Mouse (Mus musculus) regulatory T cell (primary cell): ENCODE data around the gene Oxct1.

Source experiments
- in situ Hi-C: fragments of 300-600 bp; cut with MboI, MseI; formaldehyde crosslinking; loops from one replicate; pipeline ENCODE4 v1.15.1; 2025; ENCODE audit warnings: high pct_unique_total_duplicates

The Oxct1 gene

DNA sequence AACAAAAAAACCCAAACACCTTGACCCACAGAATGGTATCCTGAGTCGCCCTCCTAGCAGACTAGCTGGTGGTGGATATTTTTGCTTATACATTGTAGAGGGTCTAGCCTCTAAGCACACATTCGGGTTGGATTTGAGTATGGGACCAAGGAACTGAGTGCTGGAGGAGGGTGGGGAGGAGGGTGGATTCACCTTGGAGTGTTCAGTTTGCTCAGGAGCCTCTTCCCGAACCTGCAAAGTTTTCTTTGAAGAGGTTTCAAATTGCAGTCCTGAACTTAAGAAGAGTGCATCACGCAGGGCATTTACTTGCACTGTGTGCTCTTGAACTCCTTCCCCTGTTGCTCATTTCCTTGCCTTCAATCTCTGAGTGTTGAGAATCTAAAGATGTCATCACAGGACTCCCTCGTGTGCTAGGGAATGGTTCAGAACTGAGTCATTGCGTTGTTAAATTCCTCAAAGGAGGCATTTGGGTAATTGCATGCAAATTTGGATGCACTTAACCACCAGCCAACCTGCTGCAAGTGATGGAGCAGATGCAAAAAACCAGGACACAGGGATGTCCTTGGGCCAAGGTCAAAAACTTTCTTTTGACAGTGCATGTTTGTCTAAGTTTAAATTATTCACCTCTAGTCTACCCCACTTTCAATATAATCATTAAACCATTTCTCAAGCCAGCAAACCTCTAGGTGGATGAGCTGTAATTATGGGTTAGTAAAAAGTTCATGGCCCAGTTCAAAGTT is 1.7 kb downstream of the Oxct1 start:
- in situ Hi-C loops, result no loop called here

DNA sequence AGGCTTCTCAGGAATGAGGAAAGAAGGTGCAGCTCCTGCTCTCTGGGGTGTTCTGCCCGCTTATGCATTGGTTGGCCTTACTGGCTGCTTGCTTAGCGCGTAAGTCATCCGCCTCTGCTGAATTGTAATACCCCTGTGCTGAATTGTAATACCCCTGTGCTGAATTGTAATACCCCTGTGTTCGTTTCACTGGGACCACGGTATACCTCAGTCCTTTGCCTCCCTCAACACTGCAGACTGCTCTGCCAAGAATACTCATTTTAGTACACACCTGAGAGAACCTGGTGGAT is 2.2 kb downstream of the Oxct1 start:
- in situ Hi-C loops, result no loop called here

DNA sequence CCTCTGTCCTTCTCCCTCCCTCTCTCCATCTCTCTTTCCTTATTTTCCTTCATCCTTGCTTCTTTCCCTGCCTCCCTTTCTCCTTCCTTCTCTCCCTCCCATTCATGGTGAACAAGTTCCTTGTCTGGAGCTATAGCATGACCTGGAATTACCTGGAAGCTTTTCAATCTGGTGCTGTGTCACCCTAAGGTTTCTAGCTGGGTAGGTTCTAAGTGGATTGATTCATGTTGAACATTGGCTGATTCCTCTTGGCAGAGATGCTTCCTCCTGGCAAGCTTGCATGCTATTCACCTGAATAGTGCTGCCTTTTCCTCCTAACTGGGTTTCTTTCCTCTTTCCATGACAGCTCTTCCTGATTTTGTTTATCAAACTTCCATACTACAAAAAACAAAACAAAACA is 2.8 kb downstream of the Oxct1 start:
- in situ Hi-C loops, result no loop called here

DNA sequence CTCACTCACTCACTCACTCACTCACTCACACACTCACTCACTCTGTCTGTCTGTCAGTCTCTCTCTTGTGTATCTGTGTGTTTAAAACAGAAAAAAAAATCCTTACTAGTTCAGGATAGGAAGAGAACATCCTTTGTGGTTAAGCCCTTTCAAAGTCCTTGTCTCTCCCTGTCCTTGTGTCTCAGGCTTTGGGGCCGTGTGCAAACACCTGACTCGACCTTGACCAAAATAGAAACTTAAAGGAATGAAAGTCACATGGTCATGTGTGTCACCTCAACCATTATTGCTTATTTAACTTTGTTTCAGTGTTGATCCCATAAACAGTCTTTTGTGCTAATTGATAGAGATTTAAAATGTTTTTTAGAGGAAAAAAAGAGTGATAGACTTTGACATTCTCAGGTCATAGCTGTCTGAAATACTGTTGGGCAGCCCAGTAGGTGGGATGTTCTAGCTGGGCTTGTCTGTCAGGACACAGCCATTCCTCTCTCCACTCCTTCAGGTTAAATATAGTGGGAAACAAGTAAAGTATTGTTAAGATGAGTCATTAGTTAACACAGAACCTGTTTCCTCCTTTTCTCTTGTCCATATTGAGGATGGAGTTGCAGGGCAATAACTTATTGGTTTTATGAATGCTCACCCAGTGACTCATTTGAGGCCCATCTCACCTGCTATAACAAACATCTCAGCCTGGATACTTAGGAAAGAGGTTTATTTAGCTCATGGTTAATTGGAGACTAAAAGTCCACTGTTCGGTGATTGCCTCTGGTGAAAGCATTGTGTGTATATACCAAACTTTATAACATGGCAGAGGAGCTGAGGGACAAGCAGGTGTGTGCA is 7.2 kb downstream of the Oxct1 start:
- in situ Hi-C loops, result no loop called here

DNA sequence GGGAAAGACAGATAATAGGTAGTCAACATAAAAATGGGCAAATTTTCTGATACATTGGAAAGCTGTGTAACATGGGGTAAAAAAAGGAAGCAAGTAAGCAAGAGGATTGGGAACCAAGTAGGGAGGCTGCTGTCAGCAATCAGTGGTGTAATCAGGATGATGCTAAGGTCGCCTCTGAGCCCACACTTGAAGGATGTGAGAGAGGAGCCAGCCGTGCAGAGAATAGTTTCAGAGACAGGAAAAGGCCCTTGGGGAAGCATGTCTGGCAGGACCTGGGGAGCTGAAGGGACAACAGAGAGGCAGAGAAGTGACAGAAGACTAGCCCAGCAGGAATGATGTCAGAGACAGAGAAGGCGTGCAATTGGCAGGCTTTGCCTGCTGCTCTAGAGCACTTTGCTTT is 16.2 kb downstream of the Oxct1 start:
- in situ Hi-C loops, result no loop called here

DNA sequence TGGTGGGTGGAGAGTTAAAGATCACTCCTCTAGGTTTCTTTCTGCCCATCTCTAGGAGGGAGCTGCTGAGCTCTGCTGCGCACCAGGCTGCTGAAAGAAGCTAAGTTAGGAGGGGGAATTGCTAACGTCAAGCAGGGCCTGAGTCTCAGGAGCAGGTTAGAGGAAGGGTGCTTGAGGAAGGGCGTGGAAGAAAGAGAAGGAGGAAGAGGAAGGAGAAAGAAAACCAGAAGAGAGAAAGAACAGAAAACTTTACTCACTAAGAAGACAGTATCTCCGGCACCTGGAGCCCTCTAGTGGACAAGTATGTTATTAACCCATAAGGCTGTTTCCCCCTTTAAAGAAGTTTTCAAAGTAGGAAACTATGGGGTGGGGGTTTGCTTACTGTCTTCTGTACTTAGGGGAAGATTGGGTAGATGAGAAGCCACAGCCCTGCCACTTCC is 16.9 kb downstream of the Oxct1 start:
- in situ Hi-C loops, result no loop called here

DNA sequence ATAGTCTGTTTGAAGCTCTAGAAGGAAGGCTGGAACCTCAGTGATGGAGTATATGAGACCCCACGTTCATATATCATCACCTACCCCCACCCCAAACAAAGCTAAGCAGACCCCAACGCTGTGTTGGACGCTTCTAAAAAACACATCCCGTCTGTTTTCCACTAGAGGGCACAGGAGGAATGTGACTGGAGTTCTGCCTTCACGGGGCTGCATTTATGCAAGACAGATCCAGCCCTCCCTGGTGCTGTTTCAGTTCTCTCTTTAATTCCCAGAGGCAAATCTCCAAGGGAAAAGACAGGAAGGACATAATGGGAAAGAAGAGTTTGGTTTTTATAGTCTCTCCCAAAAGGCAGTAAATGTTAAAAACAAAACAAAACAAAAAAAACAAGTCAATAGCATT is 30.4 kb downstream of the Oxct1 start:
- in situ Hi-C loops, result no loop called here

DNA sequence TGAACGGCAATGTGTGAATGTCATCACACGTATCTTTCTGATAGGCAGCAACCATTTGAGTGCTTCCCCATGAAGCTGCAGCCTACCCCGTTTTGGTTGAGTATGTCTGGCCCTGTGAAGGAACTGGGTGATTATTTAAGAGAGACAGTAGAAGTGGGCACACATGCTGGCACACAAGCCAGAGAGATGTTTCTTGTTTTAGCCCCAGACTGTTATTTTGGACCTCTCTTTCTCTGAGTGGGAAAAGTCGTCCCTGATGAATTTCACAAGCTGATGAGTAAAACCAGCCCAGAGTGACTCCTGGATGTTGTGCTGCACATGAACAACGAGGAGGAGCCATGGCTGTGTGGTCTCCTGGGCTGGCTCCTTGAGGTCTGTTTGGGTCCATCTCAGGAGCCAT is 37.4 kb downstream of the Oxct1 start:
- in situ Hi-C loops, result no loop called here

DNA sequence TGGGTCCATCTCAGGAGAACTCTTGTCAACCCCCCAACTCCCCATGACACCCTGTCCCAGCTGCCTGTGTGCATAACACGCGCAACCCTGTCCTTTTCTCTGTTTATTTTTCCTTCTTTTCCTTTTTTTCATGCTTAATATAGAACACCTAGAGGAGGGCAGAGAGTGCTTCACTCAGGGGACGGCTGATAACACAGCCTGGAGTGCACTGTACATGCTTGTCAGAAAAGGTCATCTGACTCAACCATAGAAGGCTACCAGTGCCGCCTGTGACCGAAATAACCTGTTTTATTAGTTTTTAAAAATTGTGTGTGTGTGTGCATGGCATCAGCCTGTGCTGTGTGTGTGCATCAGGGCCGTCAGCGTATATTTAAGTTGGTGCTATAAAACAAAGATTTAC is 37.8 kb downstream of the Oxct1 start:
- in situ Hi-C loops, result no loop called here

DNA sequence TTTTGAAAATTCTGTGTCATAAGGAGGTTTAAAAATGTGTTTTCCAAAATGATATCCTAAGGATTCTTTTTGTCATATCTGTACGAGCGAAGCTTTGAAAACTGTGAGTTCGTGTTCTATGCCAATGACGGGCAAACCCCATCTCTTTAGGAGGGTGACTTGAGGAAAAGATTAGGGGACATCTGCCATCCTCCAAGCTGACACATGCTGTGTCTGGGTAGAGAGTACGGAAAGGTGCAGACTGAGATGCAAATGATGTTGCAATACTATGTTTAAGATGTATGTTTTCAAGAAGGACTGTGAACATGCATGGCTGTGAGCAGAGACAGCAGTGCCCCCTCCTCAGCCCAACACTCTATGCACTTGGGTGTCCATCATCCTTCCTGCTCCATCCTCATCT is 38.5 kb downstream of the Oxct1 start:
- in situ Hi-C loops, result loop anchor here (5.0 kb wide), 1 partner anchor 878 kb away; no protein-coding TSS in a partner anchor

DNA sequence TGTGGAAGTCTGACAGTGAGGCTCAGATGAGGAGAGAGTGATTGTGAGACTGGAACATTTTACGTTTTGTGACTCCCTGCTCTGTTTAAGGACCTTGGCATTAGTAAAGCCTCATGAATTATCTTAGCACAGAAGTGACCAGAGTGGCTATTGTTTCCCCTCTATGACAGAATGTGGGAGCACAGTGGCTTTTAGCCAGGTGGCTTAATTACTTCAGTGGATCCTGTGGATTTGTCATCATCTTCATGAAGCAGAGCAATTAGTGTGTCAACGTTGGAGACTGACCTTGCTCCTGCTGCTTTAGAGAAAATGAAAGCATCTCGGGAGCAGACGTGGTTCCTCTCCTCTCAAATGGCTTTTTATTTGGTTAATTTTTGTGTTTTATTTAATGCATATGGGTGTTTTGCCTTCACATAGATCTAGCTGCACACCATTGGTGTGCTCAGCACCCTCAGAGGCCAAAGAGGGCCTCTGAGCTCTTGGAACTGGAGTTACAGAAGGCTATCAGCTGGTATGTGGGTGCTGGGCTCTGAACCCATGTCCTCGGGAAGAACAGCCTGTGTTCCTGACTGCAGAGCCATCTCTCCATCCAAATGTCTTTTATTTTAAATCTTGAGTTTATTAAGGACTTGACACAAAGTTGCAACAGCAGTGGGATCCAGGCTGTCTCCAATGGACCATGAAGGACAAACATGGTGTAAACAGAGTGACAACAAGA is 41.2 kb downstream of the Oxct1 start:
- in situ Hi-C loops, result loop anchor here (5.0 kb wide), 1 partner anchor 875 kb away; no protein-coding TSS in a partner anchor

DNA sequence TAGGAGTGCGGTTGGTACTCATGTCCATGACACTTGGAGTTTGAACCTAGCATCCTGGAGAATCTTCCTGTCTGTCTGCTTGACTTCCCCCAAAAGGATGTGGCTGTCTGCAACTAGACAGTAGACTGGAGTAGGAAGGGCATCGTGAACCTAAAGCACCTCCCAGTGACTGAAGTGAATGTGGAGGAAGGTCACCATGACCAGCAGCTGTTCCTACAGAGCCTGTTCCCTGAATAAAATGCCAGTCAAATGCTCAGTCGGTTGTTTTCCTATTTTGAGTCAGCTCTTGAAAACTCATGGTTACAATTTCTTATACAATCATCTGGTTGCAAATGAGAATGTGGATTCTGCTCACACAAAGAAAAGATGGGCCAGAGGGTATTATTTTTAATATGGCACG is 51.8 kb downstream of the Oxct1 start:
- in situ Hi-C loops, result no loop called here

DNA sequence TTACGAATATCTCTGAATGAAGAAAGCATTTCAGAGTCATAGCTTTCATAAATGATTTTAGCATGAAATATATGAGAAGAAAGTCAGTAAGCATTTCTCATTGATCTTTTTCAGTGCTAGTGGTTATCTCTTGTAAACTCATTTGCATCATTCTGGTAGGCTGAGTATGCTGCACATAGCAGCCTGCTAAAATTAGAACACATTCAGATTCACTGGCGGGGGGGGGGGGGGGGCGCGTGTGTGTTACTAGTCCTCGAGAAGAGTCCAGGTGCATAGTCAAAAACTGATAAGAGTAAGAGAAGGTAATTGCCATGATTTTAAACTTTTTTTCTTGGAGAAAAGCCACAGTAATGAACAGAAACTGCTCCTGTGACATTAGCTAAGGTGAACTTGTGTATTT is 52.6 kb downstream of the Oxct1 start:
- in situ Hi-C loops, result no loop called here

DNA sequence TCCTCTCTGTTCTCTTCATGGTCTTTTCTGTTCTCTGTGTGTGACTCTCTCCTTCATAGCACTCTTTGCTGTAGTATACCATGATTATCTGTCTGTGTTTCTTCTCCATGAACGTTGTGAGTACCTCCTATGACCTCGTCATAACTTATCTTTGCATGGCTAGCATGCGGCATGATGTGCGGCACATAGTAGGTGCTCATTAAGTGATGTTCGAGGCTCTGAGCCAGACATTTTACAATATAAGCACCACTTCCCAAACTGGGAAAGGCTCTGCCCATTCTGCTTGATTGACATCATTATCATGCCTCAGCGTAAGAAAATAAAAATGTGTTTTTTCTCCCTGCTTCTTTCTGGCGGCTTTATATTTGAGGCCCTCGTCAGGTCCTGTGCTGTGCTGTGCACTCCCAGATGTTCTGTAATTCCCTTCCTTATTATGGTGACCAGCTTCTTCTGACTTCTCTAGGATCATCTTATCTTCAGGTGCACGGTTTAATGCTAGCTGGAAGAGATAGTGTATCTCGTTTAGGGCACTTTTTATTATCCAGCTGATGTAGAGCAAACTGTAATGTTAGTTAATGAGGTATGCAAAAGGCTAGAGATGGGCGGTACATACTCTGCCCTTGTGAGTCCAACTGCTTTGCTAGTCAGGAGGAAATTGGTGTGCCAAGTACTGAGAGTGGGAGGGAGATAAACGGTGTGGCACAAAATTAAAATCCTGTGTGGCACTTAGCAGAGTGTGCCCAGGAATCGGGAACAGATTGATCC is 53.4 kb downstream of the Oxct1 start:
- in situ Hi-C loops, result no loop called here

DNA sequence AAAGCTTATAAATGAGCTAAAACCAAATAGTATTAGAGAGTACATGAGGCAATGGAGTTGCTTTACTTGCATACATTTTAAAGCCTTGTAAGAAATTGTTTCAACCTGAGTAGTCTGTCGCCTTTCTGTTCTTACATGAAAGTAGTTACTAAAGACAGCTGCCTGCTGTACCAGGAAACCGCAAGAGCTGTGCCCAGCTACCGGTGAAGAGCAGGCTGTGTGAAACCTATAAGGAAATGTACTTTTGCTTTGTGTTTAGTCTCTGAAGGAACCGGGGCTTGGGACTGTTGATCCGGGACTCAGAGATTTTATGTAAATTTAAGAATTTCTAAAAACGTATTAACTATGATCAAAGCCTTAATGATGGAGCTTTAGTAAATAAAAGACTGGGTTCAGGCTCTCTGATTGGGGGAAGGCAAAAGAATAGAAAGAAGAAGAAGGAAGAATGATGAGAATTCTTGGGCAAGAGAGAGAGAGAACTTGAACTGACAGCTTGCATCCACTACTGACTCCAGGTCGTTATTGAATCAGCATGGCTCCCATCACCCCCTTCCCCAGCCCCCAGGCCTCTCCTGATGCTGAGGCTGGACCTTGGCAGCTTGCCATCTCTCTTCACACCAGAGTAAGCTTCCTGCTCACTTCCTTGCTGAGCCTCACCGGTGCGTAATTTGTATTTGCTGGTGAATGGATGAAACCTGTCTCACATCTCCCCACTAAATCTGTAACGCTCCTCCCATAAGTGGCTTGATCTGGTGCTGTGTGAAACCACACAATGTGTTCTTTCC is 59.6 kb downstream of the Oxct1 start:
- in situ Hi-C loops, result no loop called here

DNA sequence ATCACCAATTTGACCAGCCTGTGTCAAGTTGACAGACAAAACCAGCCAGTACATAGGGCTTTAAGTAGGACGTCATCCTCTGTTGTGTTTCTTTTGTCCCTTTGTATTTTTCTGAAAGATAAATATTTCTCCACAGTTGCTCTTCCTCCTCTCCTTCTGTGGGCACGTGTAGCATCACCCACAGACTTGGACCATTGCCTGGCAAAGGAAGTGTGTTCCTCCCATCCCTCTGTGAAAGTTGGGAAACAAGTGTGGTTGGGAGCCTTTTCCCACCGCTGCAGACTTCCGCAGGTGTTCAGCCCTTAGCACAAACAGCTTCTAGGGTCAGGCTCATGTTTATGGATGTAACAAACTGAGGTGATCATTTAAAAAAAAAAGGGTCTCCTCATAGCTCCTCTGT is 61.3 kb downstream of the Oxct1 start:
- in situ Hi-C loops, result no loop called here

DNA sequence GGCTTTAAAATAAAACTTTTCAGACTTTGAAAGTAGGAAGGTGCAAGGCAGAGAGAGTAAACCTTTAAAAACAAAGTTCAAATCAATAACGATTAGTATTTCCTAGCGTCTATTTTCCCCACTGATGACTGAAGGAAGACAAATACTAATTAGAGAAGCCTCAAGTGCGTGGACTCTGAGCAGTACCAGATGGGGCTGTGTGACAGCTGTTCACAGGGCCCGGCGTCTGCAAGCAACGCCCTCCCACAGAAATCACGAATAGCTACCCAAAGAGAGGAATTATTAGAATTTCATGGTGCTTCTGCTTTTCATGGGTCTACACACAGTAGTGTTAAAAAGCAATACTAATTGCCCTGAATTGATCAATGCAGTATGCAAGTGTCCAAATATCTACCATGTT is 61.7 kb downstream of the Oxct1 start:
- in situ Hi-C loops, result no loop called here

DNA sequence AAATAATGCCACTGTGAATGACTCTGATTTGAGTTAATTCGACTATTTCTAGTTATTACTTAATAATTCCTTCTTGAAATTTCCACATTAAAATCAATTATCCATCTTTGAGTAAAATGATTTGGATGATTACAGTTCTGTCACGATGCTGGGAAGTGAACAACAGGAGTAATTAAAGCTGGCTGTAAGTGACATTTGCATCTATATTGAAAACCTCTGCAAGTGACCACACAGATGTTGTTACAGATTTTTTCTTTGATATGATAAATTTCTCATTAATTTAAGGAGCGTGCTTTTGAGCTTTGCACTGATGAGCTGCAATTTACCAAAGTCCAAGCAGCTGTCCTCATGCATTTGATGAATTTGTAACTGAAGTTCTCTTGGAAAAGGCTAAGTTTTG is 64.4 kb downstream of the Oxct1 start:
- in situ Hi-C loops, result no loop called here

DNA sequence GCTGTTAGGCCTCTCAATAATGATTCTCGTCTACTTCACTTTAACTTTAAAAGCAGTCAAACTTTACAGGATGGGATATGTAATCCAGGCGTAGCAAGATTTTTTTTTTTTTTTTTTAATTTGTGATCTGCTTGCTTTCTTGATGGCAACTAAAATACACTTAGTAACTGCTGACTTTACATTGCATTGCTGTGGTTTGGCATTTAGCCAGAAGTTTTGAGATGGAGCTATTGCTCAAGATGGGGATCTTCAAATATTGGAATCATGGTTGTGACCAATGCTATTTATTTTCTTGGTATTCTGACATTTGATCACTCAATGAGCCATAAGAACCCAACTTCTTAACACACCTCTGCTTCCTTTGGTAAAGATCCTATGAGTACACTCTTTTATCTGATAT is 66.4 kb downstream of the Oxct1 start:
- in situ Hi-C loops, result no loop called here

DNA sequence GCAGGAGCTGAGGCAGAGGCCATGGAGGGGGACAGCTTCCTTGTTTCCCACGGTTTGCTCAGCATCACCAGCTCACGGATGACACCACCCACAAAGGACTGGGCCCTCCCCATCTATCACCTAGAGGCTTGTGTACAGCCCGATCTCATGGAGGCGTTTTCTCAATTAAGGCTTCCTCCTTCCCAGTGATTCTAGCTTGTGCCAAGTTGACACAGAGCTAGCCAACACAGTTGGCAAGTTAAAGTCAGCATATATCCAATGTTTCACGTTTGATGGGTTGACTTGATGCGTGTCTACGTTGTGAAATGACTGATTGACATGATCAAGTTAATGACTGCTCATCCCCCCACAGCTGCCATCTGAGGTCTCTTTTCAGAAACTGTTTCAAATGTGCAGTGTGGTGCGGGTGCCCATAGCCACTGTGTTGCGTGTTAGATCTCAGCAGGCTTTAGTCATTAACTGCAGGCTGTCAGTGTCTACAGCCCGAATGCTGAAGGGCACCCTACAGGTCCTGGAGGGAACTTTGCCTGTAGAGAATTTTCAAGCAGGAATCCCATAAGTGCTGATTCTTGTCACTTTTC is 74.2 kb downstream of the Oxct1 start:
- in situ Hi-C loops, result no loop called here

DNA sequence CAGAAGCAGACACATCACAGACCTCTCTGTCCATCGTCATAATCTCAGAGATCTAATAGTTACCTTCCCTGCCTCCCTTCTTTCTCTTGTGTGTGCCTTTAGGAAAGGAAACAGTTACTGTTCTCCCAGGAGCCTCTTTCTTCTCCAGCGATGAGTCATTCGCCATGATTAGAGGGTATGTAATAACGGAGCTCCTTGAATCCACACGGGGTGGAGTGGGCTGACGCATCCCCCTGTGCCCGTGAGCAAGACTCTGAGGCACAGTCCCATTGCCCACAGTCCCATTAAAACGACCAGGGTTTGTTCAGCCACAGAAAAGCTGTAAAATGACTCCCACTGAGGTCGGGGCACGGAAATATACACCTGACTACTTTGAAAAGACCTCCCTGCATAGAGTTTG is 74.8 kb downstream of the Oxct1 start:
- in situ Hi-C loops, result no loop called here
